Mouse (Mus musculus) E14TG2a.4 (cell line): ENCODE data around the gene Runx2.

Experiments used
- H3K27me3 ChIP-seq: 2 replicates; pipeline ENCODE4 v1.6.1; 2014; ENCODE audit warnings: low read length, control low read depth; ENCODE audit not compliant: insufficient read depth
- H3K36me3 ChIP-seq: 2 replicates; pipeline ENCODE4 v1.6.1; 2014; ENCODE audit warnings: low read length, control low read depth; ENCODE audit not compliant: insufficient read depth
- H3K4me1 ChIP-seq: replicated peaks from 2 replicates; pipeline ENCODE4 v1.6.1; 2014; ENCODE audit warnings: low read depth, low read length, control low read depth
- H3K4me3 ChIP-seq: replicated peaks from 2 replicates; pipeline ENCODE4 v1.5.1; 2014; ENCODE audit warnings: mild to moderate bottlenecking, low read length
- H3K9me3 ChIP-seq: 2 replicates; pipeline ENCODE4 v1.6.1; 2014; ENCODE audit warnings: low read length, control low read depth
- CTCF ChIP-seq: conservative IDR thresholded peaks from 2 replicates; pipeline ENCODE4 v1.5.1; 2014; ENCODE audit warnings: low read length
- NANOG ChIP-seq: IDR thresholded peaks from 2 replicates; pipeline ENCODE4 v1.6.1; 2014; ENCODE audit warnings: borderline replicate concordance, low read length, mixed read lengths
- POU5F1 ChIP-seq: IDR thresholded peaks from 2 replicates; pipeline ENCODE4 v1.6.1; 2014; ENCODE audit warnings: low read length, borderline replicate concordance

Runx2 gene

GRCm38 (mm10) chr17:44500306-44500899 lies 314.2 kb downstream of the Runx2 start:
- no peak for TF ChIP-seq CTCF
- TF ChIP-seq POU5F1: no peak
- no peak for TF ChIP-seq NANOG
- peaks cover 39% of the 10 kb centered on the region for H3K9me3 ChIP-seq
- no peaks in the 10 kb centered on the region for H3K4me1 ChIP-seq
- H3K27me3 ChIP-seq: peaks cover 8% of the 10 kb centered on the region; the same call in 1 of the 2 replicates
- no peaks in the 10 kb centered on the region for H3K36me3 ChIP-seq
- no peak overlapping the region for H3K4me3 ChIP-seq

- no peaks in the 10 kb centered on the region for H3K36me3 ChIP-seq
- H3K27me3 ChIP-seq: no peaks in the 10 kb centered on the region
- peaks cover 5% of the 10 kb centered on the region for H3K9me3 ChIP-seq
- no peak overlapping the region for H3K4me3 ChIP-seq
- TF ChIP-seq NANOG: no peak
- TF ChIP-seq CTCF: no peak
- TF ChIP-seq POU5F1: no peak
- H3K4me1 ChIP-seq: peaks cover 17% of the 10 kb centered on the region
These were observed 324.3 kb downstream of the Runx2 start for GRCm38 (mm10) chr17:44490164-44490794.

DNA sequence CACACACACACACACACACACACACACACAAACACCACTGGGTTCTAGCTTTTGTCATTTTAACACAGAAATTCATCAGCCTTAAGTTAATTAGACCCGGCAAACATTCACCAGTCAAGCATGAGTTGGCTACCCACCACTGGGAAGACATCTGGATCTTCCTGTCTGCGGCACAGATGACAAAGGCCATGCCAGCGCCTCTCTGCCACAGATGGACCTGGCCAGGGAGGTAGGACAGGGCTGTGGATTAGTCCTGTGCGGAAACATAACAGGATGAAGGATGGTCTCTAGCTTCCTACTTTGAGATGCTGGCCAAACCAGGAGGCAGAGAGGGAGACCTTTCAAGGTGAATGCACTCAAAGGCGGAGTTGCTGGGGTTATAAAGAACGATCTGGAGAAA lies 325.3 kb downstream of the Runx2 start:
- no peak for TF ChIP-seq POU5F1
- TF ChIP-seq CTCF: no peak
- no peak for TF ChIP-seq NANOG
- Histone ChIP-seq H3K27me3 (no peaks in the 10 kb centered on the region), H3K9me3 (peaks cover 14% of the 10 kb centered on the region), H3K4me1 (peaks cover 17% of the 10 kb centered on the region), H3K36me3 (no peaks in the 10 kb centered on the region), H3K4me3 (no peak overlapping the region)

DNA sequence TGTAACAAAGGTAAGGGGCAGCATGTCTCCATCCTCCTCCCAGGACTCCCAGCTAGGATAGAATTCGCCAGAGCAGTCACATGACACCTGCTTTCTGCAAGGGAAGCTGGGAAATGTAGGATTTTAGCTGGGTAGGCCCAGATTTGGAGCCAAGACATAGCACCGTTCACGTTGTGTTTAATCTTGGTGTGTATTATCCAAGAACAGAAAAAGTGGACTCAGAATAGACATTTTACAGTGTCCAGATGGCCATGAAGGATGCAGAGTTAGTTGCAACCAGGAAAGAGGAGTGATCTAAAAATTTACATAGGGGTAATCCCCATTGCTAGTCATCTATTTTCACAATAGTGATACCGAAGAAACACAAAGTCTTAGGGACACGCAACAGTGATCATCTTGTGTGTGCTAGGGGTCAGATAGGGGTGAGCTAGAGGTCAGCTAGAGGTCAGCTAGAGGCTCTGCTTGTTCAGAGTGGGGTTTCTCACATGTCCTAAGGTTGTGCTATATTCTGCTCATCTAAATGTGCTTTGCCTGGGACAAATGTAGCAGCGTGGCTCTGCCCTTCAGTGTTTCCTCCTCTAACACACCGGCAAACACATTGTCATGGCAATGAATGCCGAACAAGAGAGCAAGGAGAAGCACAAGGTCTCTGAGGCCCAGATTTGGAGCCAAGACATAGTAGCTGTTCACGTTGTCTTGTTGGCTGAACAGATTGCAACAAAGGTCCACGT lies 326.9 kb downstream of the Runx2 start:
- peaks cover 20% of the 10 kb centered on the region for H3K9me3 ChIP-seq
- peaks cover 17% of the 10 kb centered on the region for H3K4me1 ChIP-seq
- H3K4me3 ChIP-seq: no peak overlapping the region
- H3K36me3 ChIP-seq: no peaks in the 10 kb centered on the region
- H3K27me3 ChIP-seq: no peaks in the 10 kb centered on the region
- TF ChIP-seq POU5F1: no peak
- no peak for TF ChIP-seq CTCF
- no peak for TF ChIP-seq NANOG

- peaks cover 20% of the 10 kb centered on the region for H3K9me3 ChIP-seq
- no peaks in the 10 kb centered on the region for H3K27me3 ChIP-seq
- H3K4me1 ChIP-seq: peaks cover 22% of the 10 kb centered on the region
- H3K36me3 ChIP-seq: no peaks in the 10 kb centered on the region
- TF ChIP-seq POU5F1: no peak
- TF ChIP-seq CTCF: no peak
- no peak for TF ChIP-seq NANOG
- H3K4me3 ChIP-seq: no peak overlapping the region
These were observed 329.3 kb downstream of the Runx2 start for GRCm38 (mm10) chr17:44485337-44485736.

DNA sequence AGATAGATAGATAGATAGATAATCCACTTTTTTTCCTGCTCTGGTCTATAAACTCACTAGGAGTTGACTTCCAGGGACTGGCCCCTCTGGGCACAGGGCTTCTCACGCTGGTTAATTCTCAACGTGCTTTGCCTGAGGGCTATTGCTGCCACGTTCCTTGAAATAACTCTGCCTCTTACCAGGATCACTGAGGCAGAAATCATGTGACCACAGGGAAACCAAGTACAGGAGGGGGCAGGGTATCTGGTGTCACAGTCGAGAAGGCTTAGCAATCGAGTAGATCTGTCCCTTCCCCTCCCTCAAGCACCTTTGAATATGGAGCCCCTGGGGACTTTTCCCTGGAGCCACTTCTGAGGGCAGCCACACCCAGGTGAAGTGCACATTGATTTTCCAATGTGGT lies 334.7 kb downstream of the Runx2 start:
- peaks cover 4% of the 10 kb centered on the region; the same call in 1 of the 2 replicates for H3K27me3 ChIP-seq
- H3K9me3 ChIP-seq: peaks cover 12% of the 10 kb centered on the region
- TF ChIP-seq CTCF: no peak
- TF ChIP-seq NANOG: no peak
- TF ChIP-seq POU5F1: no peak
- no peak overlapping the region for H3K4me3 ChIP-seq
- no peaks in the 10 kb centered on the region for H3K36me3 ChIP-seq
- peaks cover 12% of the 10 kb centered on the region for H3K4me1 ChIP-seq

DNA sequence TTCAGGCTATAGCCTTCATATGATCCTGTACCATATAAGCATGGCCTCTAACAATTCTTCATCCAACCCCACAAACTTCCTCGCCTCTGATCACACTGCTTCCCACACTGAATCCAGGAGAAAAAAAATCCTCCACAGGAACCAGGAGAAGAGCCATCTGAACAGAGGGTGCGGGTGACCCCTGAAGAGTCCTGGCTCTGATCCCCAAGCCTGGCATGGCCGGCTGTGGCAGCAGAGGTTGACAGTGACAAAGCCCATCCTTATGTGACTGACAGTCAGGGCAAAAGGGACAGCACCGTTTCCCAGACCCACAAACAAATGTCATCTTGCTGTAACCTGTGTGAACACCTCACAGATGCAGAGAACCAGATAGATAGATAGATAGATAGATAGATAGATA lies 335.1 kb downstream of the Runx2 start:
- Histone ChIP-seq H3K4me1 (peaks cover 16% of the 10 kb centered on the region), H3K4me3 (no peak overlapping the region), H3K27me3 (peaks cover 4% of the 10 kb centered on the region; the same call in 1 of the 2 replicates), H3K36me3 (no peaks in the 10 kb centered on the region), H3K9me3 (peaks cover 7% of the 10 kb centered on the region)
- TF ChIP-seq CTCF: no peak
- no peak for TF ChIP-seq POU5F1
- no peak for TF ChIP-seq NANOG

DNA sequence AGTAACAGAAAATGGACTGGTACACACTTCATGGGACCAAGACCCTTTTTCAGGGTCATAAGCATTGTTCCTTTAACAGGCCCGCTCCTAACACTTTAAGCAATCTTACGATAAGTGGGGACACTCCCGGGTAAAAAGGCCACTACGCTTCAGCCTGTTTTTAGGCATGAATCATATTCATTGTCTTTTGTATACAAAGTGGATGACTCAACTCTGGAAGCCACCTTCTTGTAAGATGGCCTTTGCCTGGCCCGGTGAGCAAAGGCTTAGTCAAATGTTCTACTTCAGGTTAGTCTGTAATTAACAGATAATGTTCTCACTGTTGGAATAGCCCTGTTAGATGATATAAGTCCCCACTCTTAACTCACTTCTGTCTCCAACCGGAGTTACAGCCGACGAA lies 338.7 kb downstream of the Runx2 start:
- Histone ChIP-seq H3K9me3 (peaks cover 24% of the 10 kb centered on the region), H3K36me3 (no peaks in the 10 kb centered on the region), H3K4me1 (peaks cover 35% of the 10 kb centered on the region), H3K27me3 (peaks cover 4% of the 10 kb centered on the region; the same call in 1 of the 2 replicates), H3K4me3 (no peak overlapping the region)
- TF ChIP-seq CTCF (no peak), NANOG (no peak), POU5F1 (no peak)
